Mouse (Mus musculus): ENCODE measurements around the gene Nfatc3. TPM values are rescaled to one million over a fixed set of nuclear protein-coding genes. Genes with fewer than 3 reads are reported as not detected.

Gene Nfatc3
- polyA plus RNA-seq, 1 experiment from 2014 or later = 4.5 TPM

GRCm38 (mm10) chr8:106072113-106072512, 13.5 kb downstream of the Nfatc3 start:
- ATAC-seq = no peak
- H3K4me2 ChIP-seq (ENCODE audit: low read depth, low read length) = no peak overlapping the region
- no peak overlapping the region for H3K9ac ChIP-seq (ENCODE audit: low read depth, low read length)
- H3K36me3 ChIP-seq (ENCODE audit: control insufficient read depth, insufficient read depth, low read length) = no peaks in the 10 kb centered on the region
- no peaks in the 10 kb centered on the region for H3K9me3 ChIP-seq (ENCODE audit: control insufficient read depth, low read length)
- no peaks in the 10 kb centered on the region; the same call in 1 of the 2 replicates for H3K4me1 ChIP-seq (ENCODE audit: control insufficient read depth, insufficient read depth, low read length)
- H3K27ac ChIP-seq (ENCODE audit: low read length) = no peak overlapping the region
- H3K4me3 ChIP-seq (ENCODE audit: low read length) = no peak overlapping the region
- H3K27me3 ChIP-seq (replicated peaks; ENCODE audit: control insufficient read depth, insufficient read depth, low read length) = no peaks in the 10 kb centered on the region

DNA sequence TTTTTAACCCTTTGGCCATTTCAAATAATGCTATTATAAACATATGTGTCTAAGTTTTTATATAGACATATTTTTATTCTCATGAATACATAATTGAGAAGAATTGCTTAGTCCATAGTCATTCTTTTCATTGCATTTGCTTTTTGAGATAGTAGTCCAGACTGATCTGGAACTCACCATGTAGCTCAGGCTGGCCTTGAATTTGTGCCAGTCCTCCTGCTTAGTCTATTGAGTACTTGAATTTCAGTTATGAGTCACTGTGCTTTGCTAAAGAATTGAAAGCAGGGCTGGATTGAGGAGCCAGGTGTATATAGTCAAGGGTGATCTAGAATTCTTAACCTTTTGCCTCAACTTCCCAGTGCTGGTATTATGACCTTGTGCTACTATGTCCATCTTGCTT, 15.6 kb downstream of the Nfatc3 start:
- no peak for ATAC-seq

DNA sequence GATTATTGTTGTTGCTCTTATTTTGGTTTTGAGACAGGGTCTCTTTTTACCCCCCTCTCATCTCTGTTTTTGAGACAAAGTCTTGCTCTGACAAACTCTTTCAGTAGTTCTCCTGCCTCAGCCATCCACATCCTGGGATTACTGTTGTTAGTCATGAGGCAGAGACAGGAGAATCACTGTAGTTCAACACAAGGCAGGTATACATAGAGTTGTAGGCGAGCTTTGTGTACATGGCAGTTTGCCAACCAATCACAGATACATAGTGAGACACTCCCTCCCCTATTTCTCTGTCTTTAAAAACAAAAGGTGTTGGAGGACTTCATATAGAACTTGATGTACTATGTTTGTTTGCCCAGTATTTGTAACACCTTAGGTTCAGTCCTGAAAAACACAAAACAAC, 16.0 kb downstream of the Nfatc3 start:
- Histone ChIP-seq H3K4me2 (ENCODE audit: low read depth, low read length) (no peak overlapping the region), H3K27ac (ENCODE audit: low read length) (no peak overlapping the region), H3K36me3 (ENCODE audit: control insufficient read depth, insufficient read depth, low read length) (peaks cover 5% of the 10 kb centered on the region), H3K9me3 (ENCODE audit: control insufficient read depth, low read length) (no peaks in the 10 kb centered on the region), H3K27me3 (replicated peaks; ENCODE audit: control insufficient read depth, insufficient read depth, low read length) (no peaks in the 10 kb centered on the region), H3K4me1 (ENCODE audit: control insufficient read depth, insufficient read depth, low read length) (no peaks in the 10 kb centered on the region), H3K9ac (ENCODE audit: low read depth, low read length) (no peak overlapping the region), H3K4me3 (ENCODE audit: low read length) (no peak overlapping the region)
- no peak for ATAC-seq
- WGBS = 61% methylated on average over 1 of the region's 1 CpGs

More for the DNA sequence above, 15.6 kb downstream of the Nfatc3 start:
- H3K36me3 ChIP-seq (ENCODE audit: control insufficient read depth, insufficient read depth, low read length) = peaks cover 4% of the 10 kb centered on the region
- H3K4me1 ChIP-seq (ENCODE audit: control insufficient read depth, insufficient read depth, low read length) = no peaks in the 10 kb centered on the region
- H3K4me2 ChIP-seq (ENCODE audit: low read depth, low read length) = no peak overlapping the region
- no peak overlapping the region for H3K4me3 ChIP-seq (ENCODE audit: low read length)
- H3K9ac ChIP-seq (ENCODE audit: low read depth, low read length) = no peak overlapping the region
- H3K9me3 ChIP-seq (ENCODE audit: control insufficient read depth, low read length) = no peaks in the 10 kb centered on the region
- no peak overlapping the region for H3K27ac ChIP-seq (ENCODE audit: low read length)
- no peaks in the 10 kb centered on the region for H3K27me3 ChIP-seq (replicated peaks; ENCODE audit: control insufficient read depth, insufficient read depth, low read length)

GRCm38 (mm10) chr8:106075161-106075862, 16.7 kb downstream of the Nfatc3 start:
- H3K27me3 ChIP-seq (replicated peaks; ENCODE audit: control insufficient read depth, insufficient read depth, low read length) = no peaks in the 10 kb centered on the region

GRCm38 (mm10) chr8:106075863-106076174, 17.2 kb downstream of the Nfatc3 start:
- Histone ChIP-seq H3K27ac (ENCODE audit: low read length) (no peak overlapping the region), H3K4me2 (ENCODE audit: low read depth, low read length) (no peak overlapping the region), H3K27me3 (replicated peaks; ENCODE audit: control insufficient read depth, insufficient read depth, low read length) (no peaks in the 10 kb centered on the region), H3K9ac (ENCODE audit: low read depth, low read length) (no peak overlapping the region), H3K9me3 (ENCODE audit: control insufficient read depth, low read length) (no peaks in the 10 kb centered on the region), H3K4me1 (ENCODE audit: control insufficient read depth, insufficient read depth, low read length) (no peaks in the 10 kb centered on the region), H3K36me3 (ENCODE audit: control insufficient read depth, insufficient read depth, low read length) (peaks cover 5% of the 10 kb centered on the region), H3K4me3 (ENCODE audit: low read length) (no peak overlapping the region)
- WGBS = 96% methylated on average over 5 of the region's 5 CpGs
- ATAC-seq = no peak

More at GRCm38 (mm10) chr8:106075161-106075862, 16.7 kb downstream of the Nfatc3 start:
- no peak overlapping the region for H3K9ac ChIP-seq (ENCODE audit: low read depth, low read length)
- H3K27ac ChIP-seq (ENCODE audit: low read length) = no peak overlapping the region
- ATAC-seq = no peak
- H3K4me2 ChIP-seq (ENCODE audit: low read depth, low read length) = no peak overlapping the region
- H3K9me3 ChIP-seq (ENCODE audit: control insufficient read depth, low read length) = no peaks in the 10 kb centered on the region
- H3K4me1 ChIP-seq (ENCODE audit: control insufficient read depth, insufficient read depth, low read length) = no peaks in the 10 kb centered on the region
- no peak overlapping the region for H3K4me3 ChIP-seq (ENCODE audit: low read length)
- peaks cover 5% of the 10 kb centered on the region for H3K36me3 ChIP-seq (ENCODE audit: control insufficient read depth, insufficient read depth, low read length)
- WGBS = 73% methylated on average over 9 of the region's 9 CpGs

DNA sequence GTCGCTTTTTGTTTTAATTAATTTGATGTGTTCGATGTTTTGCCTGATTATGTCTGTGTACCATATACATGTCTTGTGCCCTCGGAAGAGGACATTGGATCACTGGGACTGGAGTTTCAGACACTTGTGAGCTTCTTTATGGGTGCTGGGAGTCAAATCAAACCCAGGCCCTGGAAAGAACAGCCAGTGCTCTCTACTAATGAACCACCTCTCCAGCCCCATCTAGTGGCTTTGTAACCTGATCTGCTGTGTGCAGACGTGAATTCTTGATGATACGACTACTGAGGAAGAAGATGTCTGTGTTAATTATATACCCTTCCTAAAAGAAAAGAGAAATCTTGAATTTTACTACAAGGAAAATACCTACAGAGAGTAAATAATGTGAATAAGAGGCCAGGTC, 18.0 kb downstream of the Nfatc3 start:
- H3K36me3 ChIP-seq (ENCODE audit: control insufficient read depth, insufficient read depth, low read length) = peaks cover 5% of the 10 kb centered on the region
- no peak overlapping the region for H3K27ac ChIP-seq (ENCODE audit: low read length)
- no peak for ATAC-seq
- H3K27me3 ChIP-seq (replicated peaks; ENCODE audit: control insufficient read depth, insufficient read depth, low read length) = no peaks in the 10 kb centered on the region
- H3K4me1 ChIP-seq (ENCODE audit: control insufficient read depth, insufficient read depth, low read length) = no peaks in the 10 kb centered on the region
- H3K4me2 ChIP-seq (ENCODE audit: low read depth, low read length) = no peak overlapping the region
- 82% methylated on average over 5 of the region's 5 CpGs for WGBS
- no peaks in the 10 kb centered on the region for H3K9me3 ChIP-seq (ENCODE audit: control insufficient read depth, low read length)
- H3K9ac ChIP-seq (ENCODE audit: low read depth, low read length) = no peak overlapping the region
- H3K4me3 ChIP-seq (ENCODE audit: low read length) = no peak overlapping the region

DNA sequence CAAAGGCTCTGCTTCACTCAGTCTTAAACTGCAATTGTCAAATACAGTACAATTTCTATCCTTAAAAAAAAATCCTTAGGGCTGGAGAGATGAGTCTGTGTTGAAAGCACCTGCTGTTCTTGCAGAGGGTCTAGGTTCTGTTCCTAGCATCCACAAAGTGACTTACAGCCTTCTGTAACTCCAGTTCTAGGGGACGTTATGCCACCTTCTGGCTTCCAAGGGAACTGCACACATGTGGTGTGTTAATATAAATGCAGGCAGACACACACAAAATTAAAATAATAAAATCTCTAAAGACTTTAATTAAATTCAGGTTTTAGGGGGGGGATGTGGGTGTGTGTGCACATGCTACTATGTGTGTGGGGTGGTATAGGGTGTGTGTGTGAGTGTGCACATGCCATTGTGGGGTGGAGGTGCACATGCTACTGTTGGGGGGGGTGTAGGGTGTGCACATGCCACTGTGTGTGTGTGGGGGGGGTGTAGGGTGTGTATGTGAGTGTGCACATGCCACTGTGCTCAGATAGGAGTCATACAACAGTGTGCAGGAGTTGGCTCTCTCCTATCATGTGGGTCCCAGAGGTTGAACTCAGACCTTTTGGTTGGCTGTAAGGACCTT, 18.9 kb downstream of the Nfatc3 start:
- no peak for ATAC-seq
- no peaks in the 10 kb centered on the region for H3K9me3 ChIP-seq (ENCODE audit: control insufficient read depth, low read length)

DNA sequence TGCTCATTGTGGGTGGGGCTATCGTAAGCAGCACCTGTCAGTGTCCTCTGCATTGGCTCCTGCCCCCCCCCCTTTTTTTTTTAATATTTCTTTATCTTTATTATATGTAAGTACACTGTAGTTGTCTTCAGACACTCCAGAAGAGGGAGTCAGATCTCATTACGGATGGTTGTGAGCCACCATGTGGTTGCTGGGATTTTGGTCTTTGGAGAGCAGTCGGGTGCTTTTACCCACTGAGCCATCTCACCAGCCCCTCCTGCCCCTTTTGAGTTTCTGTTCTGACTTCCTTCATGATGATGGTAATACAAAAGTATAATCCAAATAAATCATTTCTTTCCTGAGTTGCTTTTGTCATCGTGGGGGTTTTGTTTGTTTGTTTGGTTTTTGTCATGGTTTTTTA, 43.7 kb downstream of the Nfatc3 start:
- no peak for ATAC-seq
- Histone ChIP-seq H3K27ac (ENCODE audit: low read length) (no peak overlapping the region), H3K27me3 (replicated peaks; ENCODE audit: control insufficient read depth, insufficient read depth, low read length) (no peaks in the 10 kb centered on the region), H3K36me3 (ENCODE audit: control insufficient read depth, insufficient read depth, low read length) (peaks cover 5% of the 10 kb centered on the region; the same call in 1 of the 2 replicates), H3K4me1 (ENCODE audit: control insufficient read depth, insufficient read depth, low read length) (no peaks in the 10 kb centered on the region), H3K4me3 (ENCODE audit: low read length) (no peak overlapping the region), H3K9ac (ENCODE audit: low read depth, low read length) (no peak overlapping the region), H3K4me2 (ENCODE audit: low read depth, low read length) (no peak overlapping the region), H3K9me3 (ENCODE audit: control insufficient read depth, low read length) (no peaks in the 10 kb centered on the region)
- WGBS = 89% methylated on average over 4 of the region's 4 CpGs

More for the DNA sequence above, 18.9 kb downstream of the Nfatc3 start:
- Histone ChIP-seq H3K4me1 (ENCODE audit: control insufficient read depth, insufficient read depth, low read length) (no peaks in the 10 kb centered on the region), H3K4me2 (ENCODE audit: low read depth, low read length) (no peak overlapping the region), H3K9ac (ENCODE audit: low read depth, low read length) (no peak overlapping the region), H3K36me3 (ENCODE audit: control insufficient read depth, insufficient read depth, low read length) (peaks cover 5% of the 10 kb centered on the region), H3K4me3 (ENCODE audit: low read length) (no peak overlapping the region), H3K27me3 (replicated peaks; ENCODE audit: control insufficient read depth, insufficient read depth, low read length) (no peaks in the 10 kb centered on the region), H3K27ac (ENCODE audit: low read length) (no peak overlapping the region)
- 86% methylated on average over 1 of the region's 1 CpGs for WGBS

- Histone ChIP-seq H3K4me1 (ENCODE audit: control insufficient read depth, insufficient read depth, low read length) (no peaks in the 10 kb centered on the region), H3K27ac (ENCODE audit: low read length) (no peak overlapping the region), H3K27me3 (replicated peaks; ENCODE audit: control insufficient read depth, insufficient read depth, low read length) (no peaks in the 10 kb centered on the region), H3K9ac (ENCODE audit: low read depth, low read length) (no peak overlapping the region), H3K4me2 (ENCODE audit: low read depth, low read length) (no peak overlapping the region), H3K36me3 (ENCODE audit: control insufficient read depth, insufficient read depth, low read length) (peaks cover 5% of the 10 kb centered on the region; the same call in 1 of the 2 replicates), H3K4me3 (ENCODE audit: low read length) (no peak overlapping the region), H3K9me3 (ENCODE audit: control insufficient read depth, low read length) (no peaks in the 10 kb centered on the region)
- ATAC-seq = no peak
- 83% methylated on average over 2 of the region's 2 CpGs for WGBS
Measured at GRCm38 (mm10) chr8:106103888-106104287, 45.2 kb downstream of the Nfatc3 start.
